ENCODE assay signal across 8 mouse cellular contexts in the genomic region with DNA sequence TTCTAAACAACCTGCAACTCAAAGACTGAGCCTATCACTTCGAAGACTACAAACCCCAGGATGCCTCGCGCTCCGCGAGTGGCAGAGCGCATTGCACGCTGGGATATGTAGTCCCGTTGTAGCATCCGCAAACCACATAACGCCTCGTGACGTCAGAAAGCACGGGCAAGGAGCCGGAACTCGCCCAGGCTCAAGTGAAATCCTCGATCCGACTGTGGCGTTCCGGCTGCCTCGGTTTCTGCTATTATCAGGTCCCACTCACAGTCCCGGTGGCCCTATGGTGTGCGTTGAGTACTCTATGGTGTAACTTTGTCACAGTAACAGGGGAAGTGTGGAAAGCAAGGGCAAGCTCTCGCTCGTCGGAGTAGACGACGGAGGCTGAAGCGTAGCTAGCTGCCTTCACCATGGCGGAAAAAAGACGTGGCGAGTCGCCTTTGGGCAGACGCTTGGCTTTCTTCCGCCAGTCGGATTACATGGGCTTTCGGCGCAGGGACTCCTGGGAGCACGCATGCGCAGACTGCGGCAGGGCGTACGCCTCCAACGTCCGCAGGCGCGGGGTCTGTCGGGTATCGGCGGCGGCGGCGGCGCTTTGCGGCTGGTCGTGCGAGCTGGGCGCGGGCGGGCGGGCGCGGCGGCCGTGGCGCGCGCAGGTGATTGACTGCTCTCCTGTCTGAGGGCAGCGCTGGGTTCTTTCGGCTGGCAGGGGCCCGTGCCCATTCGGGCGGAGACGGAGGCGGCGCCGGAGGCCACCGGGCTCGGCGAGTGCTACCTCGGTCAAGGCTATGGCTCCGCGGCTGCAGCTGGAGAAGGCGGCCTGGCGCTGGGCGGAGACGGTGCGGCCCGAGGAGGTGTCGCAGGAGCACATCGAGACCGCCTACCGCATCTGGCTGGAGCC. TPM values are rescaled to one million over a fixed set of nuclear protein-coding genes. Genes with fewer than 3 reads are reported as not detected.
DNase-seq lines count a peak whose midpoint lies in the region; ATAC-seq and TF ChIP-seq lines count a peak whose summit lies in the region.

A gene (plus strand): TSS at position 155 of the 895 bp plus-strand sequence.

- no peak for TF ChIP-seq CTCF in G1E (IDR thresholded peaks at IDR 0.05; ENCODE audit: low read depth, low read length)
- no peak for TF ChIP-seq CTCF in layer of hippocampus, adult 2 months (conservative IDR thresholded peaks at IDR 0.05)
- TF ChIP-seq CTCF in lung, embryonic 14.5 days (IDR thresholded peaks at IDR 0.05; ENCODE audit: low read depth): no peak
- TF ChIP-seq CTCF in olfactory bulb, adult 2 months (IDR thresholded peaks at IDR 0.05; ENCODE audit: insufficient read depth, low read depth, low read length): no peak
- peak; percentile 60 for TF ChIP-seq CTCF in thymus, adult 2 months (IDR thresholded peaks at IDR 0.05; ENCODE audit: borderline replicate concordance, control insufficient read depth, extremely low read depth, insufficient read depth, low read length, poor library complexity)

- intact Hi-C loops in heart, postnatal 36 days (cut with DNase I): loop anchor here (5.0 kb wide), 1 partner anchor 152 kb away; no protein-coding TSS in a partner anchor

- H3K4me2 ChIP-seq in forebrain, embryonic 16.5 days (ENCODE audit: low read length): peak within 1 kb of the TSS; percentile 96
- H3K4me2 ChIP-seq in lung, embryonic 14.5 days: peak within 1 kb of the TSS; percentile 82

- under 1% methylated on average over 92 of the region's 92 CpGs for WGBS in forebrain, embryonic 16.5 days
- under 1% methylated on average over 92 of the region's 92 CpGs for WGBS in lung, embryonic 14.5 days
- WGBS in olfactory bulb, adult 2 months: under 1% methylated on average over 89 of the region's 92 CpGs
- under 1% methylated on average over 92 of the region's 92 CpGs for WGBS in thymus, adult 2 months

- H3K9ac ChIP-seq in forebrain, embryonic 16.5 days (replicated peaks; ENCODE audit: low read depth, low read length): peak within 1 kb of the TSS; percentile 88
- H3K9ac ChIP-seq in lung, embryonic 14.5 days: peak within 1 kb of the TSS; percentile 88

- ATAC-seq in G1E (ENCODE audit: extremely low read depth, insufficient number of reproducible peaks, low FRiP score, poor library complexity, severe bottlenecking): peak; percentile 85
- peak; percentile 95 for ATAC-seq in forebrain, embryonic 16.5 days
- ATAC-seq in lung, embryonic 14.5 days (ENCODE audit: insufficient read depth): peak; percentile 94

- H3K27me3 ChIP-seq in G1E (ENCODE audit: insufficient read depth, low read length): peaks cover 5% of the 10 kb centered on the region; the same call in 1 of the 2 replicates
- no peaks in the 10 kb centered on the region for H3K27me3 ChIP-seq in forebrain, embryonic 16.5 days (replicated peaks; ENCODE audit: control insufficient read depth, insufficient read depth, low read length)
- no peaks in the 10 kb centered on the region for H3K27me3 ChIP-seq in lung, embryonic 14.5 days (ENCODE audit: insufficient read depth, low read length)
- H3K27me3 ChIP-seq in thymus, adult 2 months (ENCODE audit: control insufficient read depth, insufficient read depth, low read length): no peaks in the 10 kb centered on the region

- peaks cover 26% of the 10 kb centered on the region for H3K36me3 ChIP-seq in G1E (replicated peaks)
- H3K36me3 ChIP-seq in forebrain, embryonic 16.5 days (ENCODE audit: control insufficient read depth, insufficient read depth): no peaks in the 10 kb centered on the region
- H3K36me3 ChIP-seq in lung, embryonic 14.5 days (ENCODE audit: insufficient read depth): 0 out of 2 replicates have a peak, but pooled peaks cover 2% of the 10 kb centered on the region
- H3K36me3 ChIP-seq in thymus, adult 2 months (ENCODE audit: control insufficient read depth, insufficient read depth, low read length): no peaks in the 10 kb centered on the region

- TF ChIP-seq POLR2A in olfactory bulb, adult 2 months (IDR thresholded peaks at IDR 0.05; ENCODE audit: insufficient read depth, low read depth, low read length): peak; percentile 86; the same call in 1 of the 2 replicates
- peak; percentile 88 for TF ChIP-seq POLR2A in thymus, adult 2 months (IDR thresholded peaks at IDR 0.05; ENCODE audit: control insufficient read depth, extremely low read depth, insufficient read depth, low read length, poor library complexity)

- peaks cover 36% of the 10 kb centered on the region for H3K4me1 ChIP-seq in G1E (ENCODE audit: insufficient read depth, low read depth, low read length)
- H3K4me1 ChIP-seq in forebrain, embryonic 16.5 days (replicated peaks; ENCODE audit: control insufficient read depth, insufficient read depth, low read length): peaks cover 17% of the 10 kb centered on the region
- peaks cover 10% of the 10 kb centered on the region for H3K4me1 ChIP-seq in lung, embryonic 14.5 days (ENCODE audit: insufficient read depth)
- H3K4me1 ChIP-seq in olfactory bulb, adult 2 months (ENCODE audit: control insufficient read depth, insufficient read depth, low read length): peaks cover 8% of the 10 kb centered on the region; the same call in 1 of the 2 replicates
- H3K4me1 ChIP-seq in thymus, adult 2 months (replicated peaks; ENCODE audit: control insufficient read depth, insufficient read depth, low read length): peaks cover 2% of the 10 kb centered on the region

- peak; percentile 91 for DNase-seq in G1E (ENCODE audit: low spot score)
- DNase-seq in cerebellum, adult 18-20 months: peak; percentile 99 to 100
- peak; percentile 98 to 99 for DNase-seq in heart, postnatal 36 days
- DNase-seq in layer of hippocampus, adult 2 months (ENCODE audit: low spot score in 2 of 2): peak; percentile 99
- peak; percentile 100 for DNase-seq in lung, embryonic 14.5 days
- DNase-seq in thymus, adult 2 months: peak; percentile 98

- peak within 1 kb of the TSS; percentile 100 for H3K4me3 ChIP-seq in G1E (ENCODE audit: low read depth, low read length)
- H3K4me3 ChIP-seq in forebrain, embryonic 16.5 days (replicated peaks; ENCODE audit: low read length): peak within 1 kb of the TSS; percentile 97
- H3K4me3 ChIP-seq in layer of hippocampus, adult 2 months: peak within 1 kb of the TSS; percentile 95
- H3K4me3 ChIP-seq in lung, embryonic 14.5 days (ENCODE audit: low read depth, low read length): peak within 1 kb of the TSS; percentile 93
- H3K4me3 ChIP-seq in olfactory bulb, adult 2 months (ENCODE audit: insufficient read depth, low read depth, low read length): peak within 1 kb of the TSS; percentile 72
- peak within 1 kb of the TSS; percentile 95 for H3K4me3 ChIP-seq in thymus, adult 2 months (ENCODE audit: control insufficient read depth, insufficient read depth, low read length)

- H3K27ac ChIP-seq in forebrain, embryonic 16.5 days (ENCODE audit: low read length): peak within 1 kb of the TSS; percentile 100
- H3K27ac ChIP-seq in layer of hippocampus, adult 2 months: peak within 1 kb of the TSS; percentile 99
- peak within 1 kb of the TSS; percentile 100 for H3K27ac ChIP-seq in lung, embryonic 14.5 days (ENCODE audit: low read depth)
- peak within 1 kb of the TSS; percentile 99 for H3K27ac ChIP-seq in olfactory bulb, adult 2 months (ENCODE audit: insufficient read depth, low read depth, low read length)
- peak within 1 kb of the TSS; percentile 95 for H3K27ac ChIP-seq in thymus, adult 2 months (ENCODE audit: control insufficient read depth, insufficient read depth, low read length)

- H3K9me3 ChIP-seq in G1E (replicated peaks): no peaks in the 10 kb centered on the region
- H3K9me3 ChIP-seq in forebrain, embryonic 16.5 days (ENCODE audit: control insufficient read depth, low read length): no peaks in the 10 kb centered on the region
- H3K9me3 ChIP-seq in lung, embryonic 14.5 days (ENCODE audit: low read depth, low read length): no peaks in the 10 kb centered on the region

RNA-seq across cellular contexts. Expression of the gene that starts here (rescaled TPM):
- total RNA-seq in G1E (2014; fragmentation: Nextera tagmentation) (152 and 206 TPM in 2 replicates), G1E (2017) (126 and 137 TPM in 2 replicates)
- 30.1 and 71.2 TPM in 2 replicates for polyA plus RNA-seq in G1E (2012)
- 80.1 and 82.6 TPM in 2 replicates for polyA plus RNA-seq in forebrain, embryonic 16.5 days (2015; fragmentation: Nextera tagmentation; extraction: Ambion mirVana)
- total RNA-seq in heart, postnatal 36 days (2021): 10 to 100 TPM; 30.0 to 36.3 TPM
- 100 to 1,000 TPM; 142 to 160 TPM for total RNA-seq in layer of hippocampus, adult 2 months (2021)
- polyA plus RNA-seq in lung, embryonic 14.5 days (2014; fragmentation: Nextera tagmentation; extraction: Ambion mirVana): 74.2 and 76.0 TPM in 2 replicates
- polyA plus RNA-seq in olfactory bulb, adult 2 months (2012; ENCODE audit: insufficient read depth, insufficient read length, low replicate concordance, missing spikeins): 198 TPM in 1 of 2 replicates, not detected in the other
- 95.6 and 109 TPM in 2 replicates for polyA plus RNA-seq in thymus, adult 2 months (2012; rRNA removed)

Comparison
In these comparisons a context has a peak if more than half of its experiments do, and no peak if none do; other contexts are left out.
1. Peak in every context shown above with its lines: DNase-seq, ATAC-seq, H3K4me3 ChIP-seq and H3K27ac ChIP-seq.